Mouse (Mus musculus): ENCODE measurements around the gene Wbp4. TPM values are rescaled to one million over a fixed set of nuclear protein-coding genes. Genes with fewer than 3 reads are reported as not detected.

Wbp4 gene
- polyA plus RNA-seq, 1 experiment from 2014 or later, result 13.5 TPM

GRCm38 (mm10) chr14:79507846-79508245, 26.5 kb upstream of the Wbp4 start:
- WGBS (ENCODE audit: insufficient replicate concordance), result 79% methylated on average over 1 of the region's 1 CpGs
- Histone ChIP-seq H3K9me3 (replicated peaks) (no peaks in the 10 kb centered on the region), H3K4me2 (no peak overlapping the region), H3K9ac (no peak overlapping the region), H3K27me3 (no peaks in the 10 kb centered on the region), H3K36me3 (replicated peaks) (no peaks in the 10 kb centered on the region), H3K27ac (replicated peaks) (peak overlapping the region; percentile 60), H3K4me1 (replicated peaks) (peaks cover 84% of the 10 kb centered on the region), H3K4me3 (replicated peaks) (no peak overlapping the region)
- ATAC-seq (ENCODE audit: insufficient read depth), result no peak

- peak overlapping the region; percentile 61 for H3K4me2 ChIP-seq
- H3K27me3 ChIP-seq, result no peaks in the 10 kb centered on the region
- WGBS (ENCODE audit: insufficient replicate concordance), result 28% methylated on average over 9 of the region's 9 CpGs
- peak overlapping the region; percentile 39; the same call in 1 of the 2 replicates for H3K9ac ChIP-seq
- peaks cover 7% of the 10 kb centered on the region for H3K36me3 ChIP-seq (replicated peaks)
- H3K4me3 ChIP-seq (replicated peaks), result peak overlapping the region; percentile 21; the same call in 1 of the 2 replicates
- H3K27ac ChIP-seq (replicated peaks), result peak overlapping the region; percentile 85
- H3K4me1 ChIP-seq (replicated peaks), result peaks cover 83% of the 10 kb centered on the region
- ATAC-seq (ENCODE audit: insufficient read depth), result peak; percentile 98
- no peaks in the 10 kb centered on the region for H3K9me3 ChIP-seq (replicated peaks)
Observed at GRCm38 (mm10) chr14:79506207-79506606, 24.9 kb upstream of the Wbp4 start.

- no peaks in the 10 kb centered on the region for H3K9me3 ChIP-seq (replicated peaks)
- H3K27me3 ChIP-seq, result no peaks in the 10 kb centered on the region
- no peak for ATAC-seq (ENCODE audit: insufficient read depth)
- peaks cover 9% of the 10 kb centered on the region for H3K36me3 ChIP-seq (replicated peaks)
- 86% methylated on average over 7 of the region's 7 CpGs for WGBS (ENCODE audit: insufficient replicate concordance)
- H3K4me3 ChIP-seq (replicated peaks), result no peak overlapping the region
- peaks cover 86% of the 10 kb centered on the region for H3K4me1 ChIP-seq (replicated peaks)
- no peak overlapping the region for H3K9ac ChIP-seq
- peak overlapping the region; percentile 15; the same call in 1 of the 2 replicates for H3K27ac ChIP-seq (replicated peaks)
- H3K4me2 ChIP-seq, result no peak overlapping the region
Observed at GRCm38 (mm10) chr14:79504246-79505006, 23.1 kb upstream of the Wbp4 start.

GRCm38 (mm10) chr14:79503371-79504075, 22.2 kb upstream of the Wbp4 start:
- ATAC-seq (ENCODE audit: insufficient read depth), result no peak

GRCm38 (mm10) chr14:79500756-79501155, 19.4 kb upstream of the Wbp4 start:
- Histone ChIP-seq H3K4me1 (replicated peaks) (peaks cover 76% of the 10 kb centered on the region), H3K36me3 (replicated peaks) (peaks cover 18% of the 10 kb centered on the region), H3K4me2 (0 out of 2 replicates have a peak overlapping the region, but pooled peaks have one; percentile 0), H3K27me3 (no peaks in the 10 kb centered on the region), H3K4me3 (replicated peaks) (no peak overlapping the region), H3K9me3 (replicated peaks) (no peaks in the 10 kb centered on the region), H3K9ac (no peak overlapping the region), H3K27ac (replicated peaks) (peak overlapping the region; percentile 8; the same call in 1 of the 2 replicates)
- no peak for ATAC-seq (ENCODE audit: insufficient read depth)
- 19% methylated on average over 4 of the region's 4 CpGs for WGBS (ENCODE audit: insufficient replicate concordance)

More at GRCm38 (mm10) chr14:79503371-79504075, 22.2 kb upstream of the Wbp4 start:
- H3K27ac ChIP-seq (replicated peaks), result peak overlapping the region; percentile 53
- 64% methylated on average over 5 of the region's 5 CpGs for WGBS (ENCODE audit: insufficient replicate concordance)
- H3K9ac ChIP-seq, result no peak overlapping the region
- no peak overlapping the region for H3K4me3 ChIP-seq (replicated peaks)
- no peaks in the 10 kb centered on the region for H3K27me3 ChIP-seq
- H3K9me3 ChIP-seq (replicated peaks), result no peaks in the 10 kb centered on the region
- H3K4me1 ChIP-seq (replicated peaks), result peaks cover 87% of the 10 kb centered on the region
- H3K4me2 ChIP-seq, result no peak overlapping the region
- H3K36me3 ChIP-seq (replicated peaks), result peaks cover 12% of the 10 kb centered on the region

- Histone ChIP-seq H3K9me3 (replicated peaks) (no peaks in the 10 kb centered on the region), H3K9ac (peak overlapping the region; percentile 19; the same call in 1 of the 2 replicates), H3K27ac (replicated peaks) (peak overlapping the region; percentile 25; the same call in 1 of the 2 replicates), H3K36me3 (replicated peaks) (peaks cover 20% of the 10 kb centered on the region), H3K4me3 (replicated peaks) (no peak overlapping the region), H3K27me3 (no peaks in the 10 kb centered on the region), H3K4me1 (replicated peaks) (peaks cover 72% of the 10 kb centered on the region), H3K4me2 (peak overlapping the region; percentile 32)
- WGBS (ENCODE audit: insufficient replicate concordance), result 27% methylated on average over 9 of the region's 9 CpGs
- no peak for ATAC-seq (ENCODE audit: insufficient read depth)
Observed at GRCm38 (mm10) chr14:79499326-79499725, 18.0 kb upstream of the Wbp4 start.

GRCm38 (mm10) chr14:79494349-79494748, 13.0 kb upstream of the Wbp4 start:
- Histone ChIP-seq H3K4me1 (replicated peaks) (peaks cover 38% of the 10 kb centered on the region), H3K36me3 (replicated peaks) (peaks cover 38% of the 10 kb centered on the region), H3K9me3 (replicated peaks) (no peaks in the 10 kb centered on the region), H3K4me2 (no peak overlapping the region), H3K27ac (replicated peaks) (no peak overlapping the region), H3K27me3 (no peaks in the 10 kb centered on the region), H3K4me3 (replicated peaks) (no peak overlapping the region), H3K9ac (no peak overlapping the region)
- ATAC-seq (ENCODE audit: insufficient read depth), result no peak
- WGBS (ENCODE audit: insufficient replicate concordance), result 78% methylated on average over 6 of the region's 6 CpGs

- no peak overlapping the region for H3K27ac ChIP-seq (replicated peaks)
Observed at GRCm38 (mm10) chr14:79490246-79490645, 8.9 kb upstream of the Wbp4 start.

GRCm38 (mm10) chr14:79489150-79489549, 7.8 kb upstream of the Wbp4 start:
- Histone ChIP-seq H3K4me2 (no peak overlapping the region), H3K4me3 (replicated peaks) (no peak overlapping the region), H3K27ac (replicated peaks) (no peak overlapping the region), H3K27me3 (no peaks in the 10 kb centered on the region), H3K9me3 (replicated peaks) (no peaks in the 10 kb centered on the region), H3K9ac (no peak overlapping the region), H3K36me3 (replicated peaks) (peaks cover 25% of the 10 kb centered on the region), H3K4me1 (replicated peaks) (peaks cover 58% of the 10 kb centered on the region)
- no peak for ATAC-seq (ENCODE audit: insufficient read depth)
- WGBS (ENCODE audit: insufficient replicate concordance), result 75% methylated on average over 12 of the region's 12 CpGs

More at GRCm38 (mm10) chr14:79490246-79490645, 8.9 kb upstream of the Wbp4 start:
- no peaks in the 10 kb centered on the region for H3K27me3 ChIP-seq
- H3K36me3 ChIP-seq (replicated peaks), result peaks cover 26% of the 10 kb centered on the region
- H3K4me3 ChIP-seq (replicated peaks), result no peak overlapping the region
- H3K4me2 ChIP-seq, result no peak overlapping the region
- no peak overlapping the region for H3K9ac ChIP-seq
- 61% methylated on average over 3 of the region's 3 CpGs for WGBS (ENCODE audit: insufficient replicate concordance)
- ATAC-seq (ENCODE audit: insufficient read depth), result no peak
- H3K4me1 ChIP-seq (replicated peaks), result peaks cover 56% of the 10 kb centered on the region
- H3K9me3 ChIP-seq (replicated peaks), result no peaks in the 10 kb centered on the region

- no peak overlapping the region for H3K27ac ChIP-seq (replicated peaks)
- H3K9ac ChIP-seq, result no peak overlapping the region
- no peak overlapping the region for H3K4me2 ChIP-seq
- no peak overlapping the region for H3K4me3 ChIP-seq (replicated peaks)
- H3K36me3 ChIP-seq (replicated peaks), result peaks cover 22% of the 10 kb centered on the region
- no peaks in the 10 kb centered on the region for H3K9me3 ChIP-seq (replicated peaks)
- peaks cover 61% of the 10 kb centered on the region for H3K4me1 ChIP-seq (replicated peaks)
- WGBS (ENCODE audit: insufficient replicate concordance), result 83% methylated on average over 9 of the region's 9 CpGs
- ATAC-seq (ENCODE audit: insufficient read depth), result no peak
- H3K27me3 ChIP-seq, result no peaks in the 10 kb centered on the region
Observed at GRCm38 (mm10) chr14:79488531-79488930, 7.2 kb upstream of the Wbp4 start.
